In genomic region chr17:68011606-68012005, GRCm38 (mm10) we compare ENCODE assay signal across 27 mouse cellular contexts. TPM values are rescaled to one million over a fixed set of nuclear protein-coding genes. Genes with fewer than 3 reads are reported as not detected.
DNase-seq lines count a peak whose midpoint lies in the region; ATAC-seq and TF ChIP-seq lines count a peak whose summit lies in the region.
"Had no signal": no experiment of that assay in that cellular context is flagged by ENCODE, and none has a peak within 500 bp of the region (broad histone marks: within the 10 kb centered on the region; RNA-seq: fewer than 3 reads in every experiment).

No protein-coding gene starts in this region.

- no peaks in the 10 kb centered on the region for H3K36me3 ChIP-seq in lung, embryonic 14.5 days (ENCODE audit: insufficient read depth)
- H3K36me3 ChIP-seq in ES-E14 (ENCODE audit: control insufficient read depth, insufficient read depth, low read length, poor library complexity, severe bottlenecking), result no peaks in the 10 kb centered on the region
- H3K36me3 ChIP-seq: embryonic facial prominence, embryonic 12.5 days; embryonic facial prominence, embryonic 15.5 days; heart, embryonic 12.5 days; heart, embryonic 15.5 days had no signal

- H3K27me3 ChIP-seq in lung, embryonic 14.5 days (ENCODE audit: insufficient read depth, low read length), result no peaks in the 10 kb centered on the region
- H3K27me3 ChIP-seq: embryonic facial prominence, embryonic 12.5 days; embryonic facial prominence, embryonic 15.5 days; heart, embryonic 12.5 days; heart, embryonic 15.5 days had no signal

- 49% methylated on average over 5 of the region's 5 CpGs for WGBS in lung, embryonic 14.5 days

- H3K4me1 ChIP-seq in lung, embryonic 14.5 days (ENCODE audit: insufficient read depth), result no peaks in the 10 kb centered on the region
- H3K4me1 ChIP-seq in ES-E14 (ENCODE audit: control insufficient read depth in 2 of 2, insufficient read depth in 2 of 2, low read length in 2 of 2, poor library complexity in 1 of 2), result no peaks in the 10 kb centered on the region
- H3K4me1 ChIP-seq: embryonic facial prominence, embryonic 12.5 days; embryonic facial prominence, embryonic 15.5 days; heart, embryonic 12.5 days; heart, embryonic 15.5 days had no signal

- no peaks in the 10 kb centered on the region for H3K9me3 ChIP-seq in lung, embryonic 14.5 days (ENCODE audit: low read depth, low read length)
- H3K9me3 ChIP-seq in ES-E14 (ENCODE audit: control insufficient read depth, insufficient read depth, low read depth, low read length), result no peaks in the 10 kb centered on the region
- H3K9me3 ChIP-seq: embryonic facial prominence, embryonic 12.5 days; embryonic facial prominence, embryonic 15.5 days; heart, embryonic 15.5 days had no signal

- in situ Hi-C loops in ES-E14 (cut with MboI; ENCODE audit: low sequenced_read_pairs in 2 of 2, unreplicated experiment in 2 of 2), result no loop called here

- peak; percentile 32 for DNase-seq in lung, embryonic 14.5 days
- no peak for DNase-seq in lung, postnatal 25 days (ENCODE audit: low spot score)
- DNase-seq in lung, postnatal 10 days, result peak; percentile 18
- no peak for DNase-seq in lung, postnatal 4 days
- no peak for DNase-seq in ES-E14 (ENCODE audit: low read depth, low spot score)
- peak; percentile 18 for DNase-seq in brain, adult 2 months (ENCODE audit: low read depth, low spot score)
- DNase-seq: adrenal gland, adult 8-10 months; adrenal gland, postnatal 25 days; cerebellum, adult 18-20 months; cerebellum, adult 9-10 months; cerebellum, postnatal 14 days; forebrain, postnatal 0 days; gastrocnemius, adult 2 months; gastrocnemius, postnatal 14 days; heart, adult 2 months; heart, postnatal 10 days; heart, postnatal 4 days had no signal

- no peak overlapping the region for H3K9ac ChIP-seq in lung, embryonic 14.5 days
- H3K9ac ChIP-seq in ES-E14 (ENCODE audit: insufficient read depth, low read depth, low read length, poor library complexity, severe bottlenecking), result no peak overlapping the region
- H3K9ac ChIP-seq: embryonic facial prominence, embryonic 12.5 days; embryonic facial prominence, embryonic 15.5 days; forebrain, postnatal 0 days; heart, embryonic 12.5 days; heart, embryonic 15.5 days; hindbrain, embryonic 14.5 days had no signal

- no peak overlapping the region for H3K27ac ChIP-seq in lung, embryonic 14.5 days (ENCODE audit: low read depth)
- H3K27ac ChIP-seq in ES-E14 (ENCODE audit: insufficient read depth, low read depth, low read length, poor library complexity, severe bottlenecking), result no peak overlapping the region
- H3K27ac ChIP-seq: embryonic facial prominence, embryonic 12.5 days; embryonic facial prominence, embryonic 15.5 days; gastrocnemius, adult 2 months; heart, adult 2 months; heart, embryonic 15.5 days; hindbrain, embryonic 14.5 days; hindbrain, postnatal 0 days had no signal

- H3K4me3 ChIP-seq in lung, embryonic 14.5 days (ENCODE audit: low read depth, low read length), result no peak overlapping the region
- H3K4me3 ChIP-seq in ES-E14 (ENCODE audit: insufficient read depth in 1 of 2, low read depth in 1 of 2, low read length in 2 of 2, poor library complexity in 1 of 2, severe bottlenecking in 1 of 2), result no peak overlapping the region
- H3K4me3 ChIP-seq: embryonic facial prominence, embryonic 12.5 days; embryonic facial prominence, embryonic 15.5 days; gastrocnemius, adult 2 months; heart, adult 2 months; heart, embryonic 12.5 days; heart, embryonic 15.5 days had no signal

- no peak overlapping the region for H3K4me2 ChIP-seq in lung, embryonic 14.5 days
- H3K4me2 ChIP-seq: embryonic facial prominence, embryonic 12.5 days; embryonic facial prominence, embryonic 15.5 days; heart, embryonic 12.5 days; heart, embryonic 15.5 days; hindbrain, embryonic 14.5 days had no signal

- no peak for TF ChIP-seq CTCF in lung, embryonic 14.5 days (IDR thresholded peaks at IDR 0.05; ENCODE audit: low read depth)

- no peak for ATAC-seq in lung, embryonic 14.5 days (ENCODE audit: insufficient read depth)
- ATAC-seq: activated CD4-positive, CD25-positive, alpha-beta regulatory T cell, adult 4 months; CD4-positive, CD25-positive, alpha-beta regulatory T cell, adult 4 months; forebrain, embryonic 14.5 days; forebrain, postnatal 0 days; hindbrain, postnatal 0 days; inflammation-experienced regulatory T-cells, adult 6 months had no signal

TF ChIP-seq in ES-E14, 5 proteins besides CTCF, POLR2A, EP300 and RAD21:
- TF ChIP-seq CHD2 (IDR thresholded peaks at IDR 0.05; ENCODE audit: low read depth, low read length), result no peak
- peak; percentile 84; the same call in 1 of the 2 replicates for TF ChIP-seq ZNF384 (IDR thresholded peaks at IDR 0.05; ENCODE audit: low read depth, low read length)

RNA-seq across cellular contexts. Expression of gene Arhgap28, which starts 7.7 kb away (rescaled TPM):
- polyA plus RNA-seq in lung, embryonic 14.5 days (2014; fragmentation: Nextera tagmentation; extraction: Ambion mirVana), result 70.4 and 71.4 TPM in 2 replicates
- 7.3 and 13.4 TPM in 2 replicates for total RNA-seq in ES-E14 (2012; rRNA removed)
- polyA plus RNA-seq: CD4-positive, CD25-positive, alpha-beta regulatory T cell, adult 4 months; inflammation-experienced regulatory T-cells, adult 6 months had no signal

Comparison
In these comparisons a context has a peak if more than half of its experiments do, and no peak if none do; other contexts are left out.
1. DNase-seq: peak in lung, embryonic 14.5 days (single experiment), lung, postnatal 10 days (single experiment) and brain, adult 2 months (single experiment); none in lung, postnatal 25 days (single experiment), lung, postnatal 4 days (0 of 2) and ES-E14 (single experiment).